Mouse (Mus musculus) heart, adult 11 months (tissue): ENCODE measurements around the gene Zfp185.

Source experiments
- DNase-seq: peaks from one replicate; pipeline ENCODE4 v3.0.0; 2022

Gene Zfp185

DNA sequence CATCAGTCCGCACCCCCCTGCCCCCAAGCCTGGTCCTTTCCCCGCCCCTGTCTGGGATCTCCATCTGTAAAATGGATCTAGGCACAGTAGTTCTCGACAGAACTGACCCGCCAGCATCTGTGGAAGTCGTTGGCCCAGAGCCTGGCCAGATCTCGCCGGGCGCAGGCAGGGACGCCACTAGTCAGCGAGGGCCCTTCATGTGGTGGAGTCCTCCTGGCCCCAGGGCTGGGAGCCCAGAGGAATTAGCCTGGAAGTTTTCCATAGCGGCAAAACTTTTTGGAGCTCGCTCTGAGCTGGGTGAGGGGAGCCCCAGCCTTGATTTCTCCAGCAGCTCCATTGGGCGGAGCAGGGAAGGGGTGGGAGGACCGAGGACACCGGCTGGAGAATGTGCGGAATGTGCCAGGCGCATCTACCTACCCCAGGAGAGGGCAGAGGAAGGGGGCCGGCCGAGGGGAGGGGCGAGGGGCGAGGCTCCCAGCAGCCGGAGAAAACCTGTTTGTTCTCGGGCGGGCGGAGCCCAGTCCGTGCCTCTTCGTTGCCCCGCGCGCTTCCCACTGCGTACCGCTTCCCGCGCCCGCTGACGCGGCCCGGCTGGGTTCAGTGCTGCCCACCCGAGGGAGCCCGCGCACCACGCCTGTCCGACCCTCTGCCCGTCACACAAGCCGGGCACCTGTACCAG lies at the start of gene Zfp185:
Zfp185 (plus strand) TSS at position 499 of the 679 bp plus-strand sequence.
- peak; percentile 96 for DNase-seq

GRCm38 (mm10) chrX:72953464-72953863 lies 33.7 kb upstream of the Zfp185 start:
- DNase-seq, result no peak

DNA sequence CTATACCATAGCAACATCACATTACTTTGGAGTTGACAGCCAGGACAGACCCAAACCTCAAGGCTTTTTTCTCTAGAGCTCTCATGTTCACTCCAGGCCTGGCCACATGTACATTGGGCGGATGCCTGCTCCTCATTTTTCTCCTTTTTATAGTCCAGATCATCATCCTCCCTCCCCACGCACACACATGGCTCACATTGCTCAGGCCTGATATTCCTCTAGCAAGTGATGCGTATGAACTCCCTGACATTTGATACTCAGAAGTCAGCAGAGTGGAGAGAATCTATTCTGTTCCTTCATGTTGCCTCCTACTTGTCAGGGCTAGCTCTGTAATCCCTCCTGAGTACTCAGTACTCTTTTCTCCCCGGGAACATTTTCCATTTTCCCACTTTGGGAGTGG lies 30.7 kb upstream of the Zfp185 start:
- DNase-seq, result no peak

DNA sequence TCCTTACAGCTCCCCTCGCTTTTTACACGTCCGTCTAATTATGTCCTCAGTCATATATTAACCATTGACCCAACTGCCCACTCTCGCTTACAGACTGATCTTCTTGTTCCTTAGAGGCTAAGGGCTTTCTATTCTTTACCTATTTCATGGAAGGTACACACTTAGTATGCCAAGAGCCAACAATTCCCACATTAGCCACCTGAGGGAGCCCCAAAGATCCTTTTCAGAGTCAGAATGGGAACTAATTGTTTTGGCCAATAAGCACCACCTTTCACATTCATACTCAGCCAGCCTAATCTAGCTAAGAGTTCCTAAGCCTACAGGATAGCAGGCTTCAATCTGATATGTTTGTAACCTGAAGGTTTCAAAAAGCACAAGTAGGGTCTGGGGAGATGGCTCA lies 26.7 kb upstream of the Zfp185 start:
- peak; percentile 40 for DNase-seq

- DNase-seq, result peak; percentile 71
Observed at GRCm38 (mm10) chrX:72961511-72961910, 25.6 kb upstream of the Zfp185 start.

DNA sequence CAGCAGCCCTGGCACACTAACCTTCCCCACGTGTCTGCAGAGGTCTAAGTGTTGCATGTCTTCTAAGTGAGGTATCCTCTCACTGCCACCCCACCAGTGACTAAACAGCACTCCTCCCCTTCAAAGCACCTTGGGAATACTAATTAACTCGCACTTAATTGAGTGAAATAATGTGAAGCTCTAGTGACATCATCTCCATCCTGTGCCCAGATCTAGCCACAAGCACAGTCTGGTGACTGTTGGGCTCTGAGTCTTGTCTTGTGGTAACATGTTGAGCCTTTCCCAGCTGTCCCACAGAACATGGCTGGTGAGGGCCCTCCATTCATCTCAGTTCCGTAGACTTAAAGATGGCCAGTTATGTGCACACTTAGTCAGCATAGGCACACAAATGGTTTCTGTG lies 24.4 kb upstream of the Zfp185 start:
- DNase-seq, result peak; percentile 56

- DNase-seq, result peak; percentile 92
Observed at GRCm38 (mm10) chrX:72982831-72983230, 4.3 kb upstream of the Zfp185 start.

DNA sequence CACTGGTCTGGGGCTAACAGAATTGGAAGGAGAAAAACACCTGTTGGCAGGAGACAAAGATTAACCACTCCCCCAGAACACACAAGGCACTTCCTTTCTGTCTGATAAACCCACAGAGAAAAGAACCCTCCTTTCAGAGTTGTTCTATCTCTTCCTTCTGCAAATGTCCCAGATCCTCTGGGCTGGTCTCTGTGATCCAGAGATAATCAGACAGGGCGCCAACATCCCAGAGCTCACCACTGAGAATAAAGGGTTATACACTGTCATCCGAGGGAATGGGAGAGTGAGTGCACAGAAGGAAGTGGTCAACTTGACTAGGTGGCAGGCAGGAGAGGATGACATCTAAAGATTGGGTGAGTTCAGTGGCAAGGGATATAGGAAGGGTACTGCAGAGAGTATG lies 1.5 kb upstream of the Zfp185 start:
- DNase-seq, result peak; percentile 21

- no peak for DNase-seq
Observed at GRCm38 (mm10) chrX:72987520-72987905, 374 bp downstream of the Zfp185 start.

DNA sequence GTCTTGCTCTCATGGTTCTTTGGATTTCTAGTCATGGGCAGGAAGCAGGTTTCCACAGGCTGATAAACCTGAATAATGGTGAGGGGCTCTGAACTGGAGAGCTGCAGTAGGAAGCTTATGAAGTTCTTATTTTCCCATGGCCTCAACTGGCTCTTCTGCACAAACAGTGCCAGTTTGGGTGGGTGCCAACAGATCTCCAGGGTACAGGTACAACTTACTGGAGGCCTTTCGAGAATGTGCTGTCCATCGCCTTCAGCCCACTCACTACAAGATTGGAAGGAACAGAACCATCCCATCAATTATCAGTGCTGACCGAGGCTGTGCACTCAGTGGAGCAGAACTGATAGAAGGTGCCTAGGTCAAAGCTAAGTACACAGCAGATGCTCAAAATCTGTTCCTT lies 1.3 kb downstream of the Zfp185 start:
- peak; percentile 75 for DNase-seq

- DNase-seq, result peak; percentile 36
Observed at GRCm38 (mm10) chrX:72990581-72990980, 3.4 kb downstream of the Zfp185 start.

GRCm38 (mm10) chrX:72992291-72992919 lies 5.3 kb downstream of the Zfp185 start:
- peak; percentile 70 for DNase-seq

- peak; percentile 42 for DNase-seq
Observed at GRCm38 (mm10) chrX:72995542-72995941, 8.4 kb downstream of the Zfp185 start.

GRCm38 (mm10) chrX:73003110-73003509 lies 16.0 kb downstream of the Zfp185 start:
- peak; percentile 23 for DNase-seq

GRCm38 (mm10) chrX:73005678-73006077 lies 18.5 kb downstream of the Zfp185 start:
- DNase-seq, result peak; percentile 76

GRCm38 (mm10) chrX:73007597-73008479 lies 20.7 kb downstream of the Zfp185 start:
- DNase-seq, result peak; percentile 100

DNA sequence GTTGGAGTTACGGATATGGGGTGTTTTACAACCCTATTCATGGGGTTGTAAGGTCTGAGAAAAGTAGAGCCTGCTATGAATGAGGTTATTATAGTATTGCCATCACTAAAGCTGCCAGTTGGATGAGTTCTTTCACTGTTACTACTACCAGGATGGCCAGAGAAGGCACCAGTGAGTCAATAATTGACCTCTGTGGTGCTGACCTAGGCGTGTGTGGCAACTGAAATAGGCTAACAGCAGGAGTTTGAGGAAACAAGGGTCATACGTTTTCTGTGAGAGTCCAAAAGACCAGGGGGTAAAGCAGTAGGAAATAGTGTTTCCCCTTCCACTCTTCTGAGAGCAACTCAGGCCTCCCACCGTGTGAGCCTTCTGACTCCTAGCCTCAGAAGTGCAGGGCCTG lies 25.7 kb downstream of the Zfp185 start:
- DNase-seq, result peak; percentile 31

GRCm38 (mm10) chrX:73037003-73037402 lies 49.9 kb downstream of the Zfp185 start, which contains the start of gene Pnma5:
Gene Pnma5, minus strand, starts transcription at chrX:73037103.
- DNase-seq, result no peak

- peak; percentile 67 for DNase-seq
Observed at GRCm38 (mm10) chrX:73038831-73039230, 51.7 kb downstream of the Zfp185 start.

GRCm38 (mm10) chrX:73039666-73040065 lies 52.5 kb downstream of the Zfp185 start:
- DNase-seq, result peak; percentile 64

DNA sequence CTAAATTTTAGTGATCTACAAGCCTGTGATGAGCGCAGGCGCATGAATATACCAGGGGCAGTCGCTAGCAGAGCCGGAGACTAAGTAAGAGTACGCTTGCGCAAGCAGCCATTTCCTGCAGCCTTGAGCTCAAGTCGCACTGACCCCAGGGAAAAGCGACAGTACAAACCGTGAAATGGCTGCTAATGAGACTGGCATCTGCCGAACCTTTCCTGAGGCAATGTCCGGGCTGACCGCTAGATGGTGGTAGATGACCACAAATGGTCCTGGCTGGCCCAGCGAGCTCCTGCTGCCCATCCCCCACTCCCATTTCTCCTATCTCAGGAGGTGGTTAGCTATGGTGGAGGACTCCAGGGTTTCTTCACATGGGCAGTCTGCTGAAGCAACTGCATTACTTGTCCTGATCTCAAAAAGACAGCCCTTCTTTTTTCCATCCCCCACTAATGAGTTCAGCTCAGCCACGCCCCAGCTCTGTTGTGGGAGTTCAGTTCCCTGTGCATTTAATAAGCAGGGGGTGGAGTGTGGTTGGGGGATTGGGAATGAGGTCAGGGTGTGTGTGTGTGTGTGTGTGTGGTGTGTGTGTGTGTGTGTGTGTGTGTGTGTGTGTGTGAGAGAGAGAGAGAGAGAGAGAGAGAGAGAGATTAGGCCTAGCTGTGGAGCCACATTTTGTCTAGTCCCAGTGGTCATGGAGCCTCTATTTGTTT lies 66.9 kb downstream of the Zfp185 start:
- DNase-seq, result peak; percentile 99

GRCm38 (mm10) chrX:73061528-73061927 lies 74.4 kb downstream of the Zfp185 start:
- DNase-seq, result no peak

GRCm38 (mm10) chrX:73062323-73062722 lies 75.2 kb downstream of the Zfp185 start:
- no peak for DNase-seq
